Mouse (Mus musculus) cerebellum, adult 2 months (tissue): ENCODE results near the gene Map2. TPM values are rescaled to one million over a fixed set of nuclear protein-coding genes. Genes with fewer than 3 reads are reported as not detected.

ENCODE experiments used
- DNase-seq, 2 experiments: peaks; one replicate each; pipeline ENCODE4 v3.0.0; 2021
- H3K27ac ChIP-seq: fragments of 200-500 bp; 2 replicates; pipeline ENCODE4 v1.5.1; 2012; ENCODE audit warnings: low read length, control low read depth, inconsistent platforms; ENCODE audit not compliant: insufficient read depth
- H3K27me3 ChIP-seq: fragments of 200-500 bp; 2 replicates; pipeline ENCODE4 v1.6.1; 2012; ENCODE audit warnings: inconsistent platforms, mild to moderate bottlenecking, low read length, moderate library complexity; ENCODE audit not compliant: control insufficient read depth, insufficient read depth
- H3K4me1 ChIP-seq: fragments of 200-500 bp; 2 replicates; pipeline ENCODE4 v1.6.1; 2011; ENCODE audit warnings: low read length; ENCODE audit not compliant: control insufficient read depth, insufficient read depth
- H3K4me3 ChIP-seq: fragments of 200-500 bp; replicated peaks from 2 replicates; pipeline ENCODE3; 2011; ENCODE audit warnings: mild to moderate bottlenecking, low read depth, low read length, control low read depth; ENCODE audit not compliant: insufficient read depth
- CTCF ChIP-seq: fragments of 200-500 bp; IDR thresholded peaks from 2 replicates; pipeline ENCODE4 v1.5.1; 2011; ENCODE audit warnings: low read depth, mild to moderate bottlenecking, control low read depth, low read length, moderate library complexity, borderline replicate concordance; ENCODE audit not compliant: insufficient read depth
- POLR2A ChIP-seq: fragments of 200-500 bp; IDR thresholded peaks from 2 replicates; pipeline ENCODE4 v1.6.1; 2011; ENCODE audit warnings: low read length, control low read depth, borderline replicate concordance; ENCODE audit not compliant: insufficient read depth
- WGBS: fragments of 180-500 bp; shearing (Covaris S2); methylation state at CpG from one replicate; pipeline ENCODE4 v1.1.7; 2018; 5-methylcytosine and 5-hydroxymethylcytosine counted together
- polyA plus RNA-seq: library from polyadenylated mRNA; depleted of rRNA; stranded (reverse); fragments of >200 nt; gene quantifications from 2 replicates; pipeline ENCODE4 v1.2.3, GENCODE M21; 2012

The Map2 gene
- polyA plus RNA-seq, 1 experiment: 259 TPM

GRCm38 (mm10) chr1:66371371-66371770 lies 196.3 kb downstream of the Map2 start:
- WGBS: 13% methylated on average over 2 of the region's 2 CpGs
- Histone ChIP-seq H3K27me3 (no peaks in the 10 kb centered on the region), H3K27ac (no peak overlapping the region), H3K4me1 (no peaks in the 10 kb centered on the region; the same call in 1 of the 2 replicates), H3K4me3 (no peak overlapping the region)
- no peak for TF ChIP-seq POLR2A
- TF ChIP-seq CTCF: no peak
- DNase-seq: peak in 1 of 2 experiments; percentile 34

DNA sequence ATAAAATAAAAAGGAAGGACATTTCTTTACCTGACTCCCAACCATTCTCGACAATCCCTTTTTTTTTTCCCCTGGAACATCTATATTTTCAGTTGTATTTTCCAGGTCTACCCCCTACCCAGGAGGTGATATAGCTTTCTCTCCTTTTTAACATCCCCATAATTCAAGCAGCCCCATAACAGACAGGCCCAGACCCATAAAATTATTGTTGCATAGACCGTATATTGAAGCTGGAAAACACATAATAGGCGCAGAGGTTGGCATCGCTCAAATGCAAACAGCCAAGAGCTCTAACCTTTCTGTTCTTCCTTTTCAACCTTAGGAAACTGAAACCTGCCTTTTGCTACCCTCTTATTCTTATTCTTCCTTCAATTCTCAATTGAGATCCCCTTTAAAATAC lies 211.2 kb downstream of the Map2 start:
- Histone ChIP-seq H3K27ac (no peak overlapping the region), H3K27me3 (no peaks in the 10 kb centered on the region), H3K4me1 (peaks cover 7% of the 10 kb centered on the region; the same call in 1 of the 2 replicates), H3K4me3 (no peak overlapping the region)
- 78% methylated on average over 4 of the region's 4 CpGs for WGBS
- no peak for TF ChIP-seq CTCF
- no peak for TF ChIP-seq POLR2A
- no peak for DNase-seq

DNA sequence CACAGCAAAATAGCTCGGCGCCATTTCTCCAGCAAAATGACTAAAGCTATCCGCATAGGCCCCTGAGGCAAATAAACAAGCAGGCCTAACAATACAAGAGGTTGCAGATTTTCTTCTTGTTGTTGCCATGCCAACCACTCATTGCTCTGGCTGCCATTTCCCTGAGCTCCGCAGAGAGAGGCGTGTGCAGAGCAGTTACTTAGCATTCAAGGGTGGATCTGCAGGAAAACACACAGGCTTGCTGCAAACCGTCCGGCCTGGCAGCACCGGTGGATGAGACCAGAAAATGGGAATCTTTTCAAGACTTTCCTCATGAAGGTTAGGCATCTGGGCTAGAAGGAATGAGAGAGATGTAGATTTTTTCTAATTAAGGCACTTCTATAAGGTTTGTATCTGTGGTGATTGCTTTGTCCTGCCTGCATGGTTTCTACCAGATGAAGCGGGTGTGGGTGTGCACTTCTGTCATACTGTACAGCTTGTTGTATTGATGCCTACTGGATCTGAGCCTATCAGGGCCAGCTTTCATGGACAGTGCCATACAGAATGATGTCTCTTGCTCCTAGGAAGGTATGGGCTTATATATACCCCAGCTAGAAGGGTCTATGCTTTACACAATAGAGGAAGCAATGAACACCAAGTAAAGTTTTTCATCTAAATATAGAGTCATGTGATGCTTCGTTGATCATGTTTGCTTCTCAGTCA lies 211.8 kb downstream of the Map2 start:
- WGBS: 35% methylated on average over 10 of the region's 10 CpGs
- no peak for TF ChIP-seq POLR2A
- TF ChIP-seq CTCF: no peak
- H3K4me3 ChIP-seq: no peak overlapping the region

DNA sequence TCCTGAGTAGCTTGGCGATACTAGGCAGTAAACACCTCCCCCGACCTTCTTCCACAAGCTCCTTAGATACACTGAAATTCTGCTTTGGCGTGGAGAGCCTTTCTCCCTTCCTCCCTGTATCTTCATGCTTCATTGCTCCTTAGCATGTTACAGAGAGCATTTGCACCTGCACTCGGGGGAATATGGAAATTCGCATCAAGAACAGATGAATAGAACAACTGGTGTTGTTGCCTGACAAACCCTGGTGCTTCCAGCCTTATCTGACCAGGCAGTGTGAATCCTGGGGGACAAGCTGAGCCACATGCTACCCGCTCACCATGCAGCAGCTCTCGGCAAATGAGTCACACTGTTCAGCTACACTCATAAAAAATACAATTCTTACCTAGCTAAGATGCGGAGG lies 213.5 kb downstream of the Map2 start:
- DNase-seq: peak; percentile 56 to 63
- WGBS: 10% methylated on average over 8 of the region's 8 CpGs

More for the DNA sequence above, 211.8 kb downstream of the Map2 start:
- H3K4me1 ChIP-seq: peaks cover 7% of the 10 kb centered on the region; the same call in 1 of the 2 replicates
- DNase-seq: peak; percentile 35 to 57
- H3K27me3 ChIP-seq: no peaks in the 10 kb centered on the region
- no peak overlapping the region for H3K27ac ChIP-seq

DNA sequence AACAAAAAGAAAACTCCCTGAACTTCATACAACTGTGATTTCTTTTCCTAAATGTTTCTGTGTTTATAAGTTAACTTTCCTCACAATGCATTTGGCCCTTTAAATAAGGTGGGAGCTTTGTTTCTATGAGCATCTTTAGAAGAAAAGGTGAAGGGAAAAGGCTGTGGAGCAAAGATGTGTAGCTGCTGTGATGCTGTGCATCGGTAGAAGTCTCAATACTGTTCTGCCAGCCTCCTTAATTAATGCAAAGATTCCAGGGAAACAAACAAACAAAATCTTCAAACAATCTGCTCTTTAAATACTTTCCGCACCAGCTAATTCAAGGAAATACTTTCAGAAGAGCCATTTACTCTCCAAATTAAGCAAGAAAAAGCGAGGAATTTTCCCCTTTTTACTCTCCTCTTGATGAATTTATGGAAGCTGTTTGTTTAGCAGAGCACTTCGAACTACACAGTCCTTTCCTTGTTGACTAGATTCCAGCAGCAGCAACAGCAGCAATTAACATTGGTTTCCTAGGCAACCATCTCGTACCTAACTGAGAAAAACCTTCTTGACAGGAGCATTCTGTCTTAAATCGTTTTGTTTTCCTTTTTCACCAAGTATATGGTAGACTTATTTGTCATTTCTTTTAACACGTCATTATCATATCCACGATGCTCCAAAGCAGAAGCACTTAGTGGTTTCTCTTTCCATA lies 220.0 kb downstream of the Map2 start:
- WGBS: 43% methylated on average over 8 of the region's 8 CpGs
- no peak for DNase-seq
- no peak for TF ChIP-seq CTCF
- no peak for TF ChIP-seq POLR2A
- Histone ChIP-seq H3K4me3 (no peak overlapping the region), H3K4me1 (no peaks in the 10 kb centered on the region), H3K27me3 (no peaks in the 10 kb centered on the region), H3K27ac (no peak overlapping the region)

More for the DNA sequence above, 213.5 kb downstream of the Map2 start:
- Histone ChIP-seq H3K27ac (peak overlapping the region; percentile 57; the same call in 1 of the 2 replicates), H3K4me3 (no peak overlapping the region), H3K27me3 (no peaks in the 10 kb centered on the region), H3K4me1 (peaks cover 7% of the 10 kb centered on the region; the same call in 1 of the 2 replicates)
- TF ChIP-seq POLR2A: no peak
- no peak for TF ChIP-seq CTCF

GRCm38 (mm10) chr1:66395826-66396225 lies 220.8 kb downstream of the Map2 start:
- H3K4me1 ChIP-seq: no peaks in the 10 kb centered on the region
- 65% methylated on average over 2 of the region's 2 CpGs for WGBS
- no peak overlapping the region for H3K27ac ChIP-seq
- no peak overlapping the region for H3K4me3 ChIP-seq
- no peak for DNase-seq
- no peaks in the 10 kb centered on the region for H3K27me3 ChIP-seq
- TF ChIP-seq POLR2A: no peak
- TF ChIP-seq CTCF: no peak

DNA sequence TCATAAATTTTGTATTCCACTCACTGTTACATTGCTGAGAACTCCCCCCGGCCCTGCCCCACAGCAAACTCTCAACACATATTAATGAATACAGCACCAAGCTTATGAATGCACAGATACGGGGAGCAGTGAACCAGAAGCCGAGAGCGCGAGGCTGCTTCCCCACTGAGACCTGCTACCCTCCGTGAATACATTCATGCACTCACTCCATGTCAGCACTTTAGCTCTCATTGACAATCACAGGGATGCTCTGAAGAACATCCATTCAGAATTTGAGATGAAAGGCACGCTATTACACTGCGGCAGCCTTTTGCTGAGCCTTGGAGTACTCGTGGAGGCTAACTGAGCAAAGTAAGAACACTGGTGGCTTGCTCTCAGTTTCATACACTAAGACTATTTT lies 226.8 kb downstream of the Map2 start:
- no peak overlapping the region for H3K4me3 ChIP-seq
- H3K27ac ChIP-seq: no peak overlapping the region
- no peaks in the 10 kb centered on the region for H3K27me3 ChIP-seq
- 33% methylated on average over 9 of the region's 9 CpGs for WGBS
- H3K4me1 ChIP-seq: no peaks in the 10 kb centered on the region
- no peak for TF ChIP-seq POLR2A
- no peak for TF ChIP-seq CTCF
- no peak for DNase-seq

DNA sequence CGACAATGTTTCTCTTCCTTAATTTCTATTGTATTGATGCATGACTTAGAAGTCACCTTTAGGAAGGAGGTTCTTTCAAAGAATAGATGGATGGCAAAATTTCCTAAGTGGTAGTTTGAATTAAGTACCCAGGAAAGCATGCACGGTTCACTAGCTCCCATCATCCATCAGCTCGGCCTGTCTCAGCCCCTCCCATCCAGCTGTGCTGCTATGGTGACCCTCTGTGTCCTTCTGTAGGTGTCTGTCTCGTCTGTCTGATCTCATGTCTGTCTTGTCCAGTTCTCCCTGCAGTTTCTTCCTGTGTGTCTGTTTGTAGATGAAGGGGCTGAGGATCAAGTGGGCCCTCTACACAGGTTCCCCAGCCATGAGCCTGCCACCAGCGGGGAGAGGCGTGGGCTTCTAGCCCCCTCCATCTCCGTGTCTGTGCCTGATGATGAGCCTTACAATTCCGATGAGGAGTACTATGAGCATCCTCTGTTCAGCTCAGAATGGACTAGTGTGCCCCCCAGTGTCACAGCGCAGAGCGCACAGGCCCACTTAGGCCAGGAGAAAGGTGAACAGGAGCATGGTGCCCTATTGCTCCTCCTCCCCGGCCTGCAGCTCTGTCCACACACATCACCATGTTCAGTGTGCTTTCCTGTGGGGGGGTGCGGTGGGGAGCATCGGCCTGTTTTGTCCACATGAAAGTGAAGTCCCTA lies 232.3 kb downstream of the Map2 start:
- WGBS: 57% methylated on average over 13 of the region's 13 CpGs
- peak; percentile 37 to 51 for DNase-seq
- Histone ChIP-seq H3K4me3 (no peak overlapping the region), H3K27ac (no peak overlapping the region), H3K4me1 (no peaks in the 10 kb centered on the region), H3K27me3 (no peaks in the 10 kb centered on the region)
- peak; percentile 70 for TF ChIP-seq CTCF
- TF ChIP-seq POLR2A: no peak
